Mouse (Mus musculus): Measurements from ENCODE around the gene Lrrc8d. TPM values are rescaled to one million over a fixed set of nuclear protein-coding genes. Genes with fewer than 3 reads are reported as not detected.

The Lrrc8d gene
- total and polyA plus RNA-seq, 3 experiments = 11.4 to 258 (median 21.9) TPM

GRCm38 (mm10) chr5:105701844-105702243 lies 2.1 kb downstream of the Lrrc8d start:
- Histone ChIP-seq H3K4me1 (ENCODE audit: control insufficient read depth in 1 of 2, insufficient read depth in 2 of 2, low read length in 2 of 2) (peaks cover 11 to 25% of the 10 kb centered on the region in 2 experiments), H3K9me3 (replicated peaks; ENCODE audit: insufficient read depth, low read length) (no peaks in the 10 kb centered on the region), H3K4me3 (ENCODE audit: control insufficient read depth in 1 of 2, insufficient read depth in 1 of 2, low read depth in 2 of 2, low read length in 2 of 2) (peak overlapping the region; percentile 75 to 92), H3K27me3 (ENCODE audit: control insufficient read depth in 1 of 2, insufficient read depth in 2 of 2, low read length in 2 of 2) (no peaks in the 10 kb centered on the region), H3K27ac (ENCODE audit: control insufficient read depth, low read depth, low read length) (peak overlapping the region; percentile 74), H3K36me3 (ENCODE audit: control insufficient read depth in 1 of 2, insufficient read depth in 2 of 2, low read length in 2 of 2) (peaks cover 0 to 20% of the 10 kb centered on the region in 2 experiments; a peak in 2 of 4 replicates), H3K9ac (ENCODE audit: control insufficient read depth, low read depth, low read length, poor library complexity, severe bottlenecking) (peak overlapping the region; percentile 94), H3K79me2 (ENCODE audit: control insufficient read depth, insufficient read depth, low read length, poor library complexity) (peaks cover 8% of the 10 kb centered on the region)
- peak; percentile 61 for DNase-seq (ENCODE audit: low read depth, low spot score)
- TF ChIP-seq SMC3 (IDR thresholded peaks at IDR 0.05; ENCODE audit: low read depth, low read length) = no peak
- TF ChIP-seq UBTF (IDR thresholded peaks at IDR 0.05; ENCODE audit: borderline replicate concordance, insufficient read depth, low read depth, low read length) = no peak
- peak; percentile 81 for TF ChIP-seq CHD2 (IDR thresholded peaks at IDR 0.05; ENCODE audit: low read length)
- TF ChIP-seq GABPA (IDR thresholded peaks at IDR 0.05; ENCODE audit: low read depth, low read length) = no peak
- 0 out of 2 replicates have a peak, but pooled peaks have one; percentile 47 for TF ChIP-seq MYC (IDR thresholded peaks at IDR 0.05; ENCODE audit: low read depth, low read length)
- no peak for TF ChIP-seq MXI1 (IDR thresholded peaks at IDR 0.05; ENCODE audit: low read depth, low read length)
- TF ChIP-seq TAL1 (IDR thresholded peaks at IDR 0.05; ENCODE audit: low read length) = no peak
- peak; percentile 39 to 82 for TF ChIP-seq EP300 (IDR thresholded peaks at IDR 0.05; ENCODE audit: low read depth in 1 of 2, low read length in 2 of 2)
- no peak for TF ChIP-seq RAD21 (IDR thresholded peaks at IDR 0.05; ENCODE audit: low read depth, low read length)
- no peak for TF ChIP-seq CTCF (IDR thresholded peaks at IDR 0.05 in 2 of 3, conservative IDR thresholded peaks at IDR 0.05 in 1 of 3; ENCODE audit: control insufficient read depth in 1 of 3, insufficient read depth in 1 of 3, low read depth in 2 of 3, low read length in 3 of 3, poor library complexity in 1 of 3, severe bottlenecking in 1 of 3)
- 0 out of 2 replicates have a peak, but pooled peaks have one; percentile 35 for TF ChIP-seq ELF1 (IDR thresholded peaks at IDR 0.05; ENCODE audit: low read depth, low read length)
- TF ChIP-seq MAX (IDR thresholded peaks at IDR 0.05; ENCODE audit: low read length) = no peak
- peak; percentile 16; the same call in 1 of the 2 replicates for TF ChIP-seq RCOR1 (IDR thresholded peaks at IDR 0.05; ENCODE audit: low read depth, low read length)
- no peak for TF ChIP-seq ZNF384 (IDR thresholded peaks at IDR 0.05; ENCODE audit: low read depth, low read length)
- TF ChIP-seq NELFE (IDR thresholded peaks at IDR 0.05; ENCODE audit: low read depth, low read length) = peak; percentile 41; the same call in 1 of the 2 replicates
- TF ChIP-seq POLR2A (IDR thresholded peaks at IDR 0.05; ENCODE audit: control insufficient read depth in 1 of 2, insufficient read depth in 1 of 2, low read depth in 1 of 2, low read length in 2 of 2, poor library complexity in 1 of 2) = peak in 1 of 2 experiments; percentile 30; a peak in 1 of 4 replicates
- TF ChIP-seq USF2 (IDR thresholded peaks at IDR 0.05; ENCODE audit: borderline replicate concordance in 1 of 2, insufficient read depth in 1 of 2, low read depth in 1 of 2, low read length in 2 of 2) = no peak
- 0 out of 2 replicates have a peak, but pooled peaks have one; percentile 44 for TF ChIP-seq KAT2A (conservative IDR thresholded peaks at IDR 0.05; ENCODE audit: low read depth, low read length)
- TF ChIP-seq ZKSCAN1 (IDR thresholded peaks at IDR 0.05; ENCODE audit: low read depth, low read length) = no peak
- TF ChIP-seq TBP (IDR thresholded peaks at IDR 0.05; ENCODE audit: low read depth, low read length) = peak; percentile 56; the same call in 1 of the 2 replicates
- no peak for TF ChIP-seq MYB (IDR thresholded peaks at IDR 0.05; ENCODE audit: low read depth, low read length)
- TF ChIP-seq POLR2AphosphoS2 (IDR thresholded peaks at IDR 0.05; ENCODE audit: low read length) = no peak; the same call in 1 of the 2 replicates
- no peak for TF ChIP-seq MAZ (IDR thresholded peaks at IDR 0.05; ENCODE audit: low read depth, low read length)
- peak; percentile 56 for TF ChIP-seq TCF12 (IDR thresholded peaks at IDR 0.05; ENCODE audit: low read depth, low read length)
- TF ChIP-seq POLR2AphosphoS5 (IDR thresholded peaks at IDR 0.05; ENCODE audit: borderline replicate concordance, low read depth, low read length) = no peak
- TF ChIP-seq ZC3H11A (IDR thresholded peaks at IDR 0.05; ENCODE audit: low read depth, low read length) = no peak
- peak; percentile 79 for TF ChIP-seq ETS1 (IDR thresholded peaks at IDR 0.05; ENCODE audit: low read depth, low read length)
- no peak for TF ChIP-seq NRF1 (IDR thresholded peaks at IDR 0.05; ENCODE audit: insufficient read depth, low read depth, low read length, poor library complexity, severe bottlenecking)
- TF ChIP-seq GATA1 (IDR thresholded peaks at IDR 0.05; ENCODE audit: low read depth, low read length) = no peak
- TF ChIP-seq JUND (IDR thresholded peaks at IDR 0.05; ENCODE audit: low read depth, low read length) = no peak
- peak; percentile 55; the same call in 1 of the 2 replicates for TF ChIP-seq BHLHE40 (IDR thresholded peaks at IDR 0.05; ENCODE audit: borderline replicate concordance, low read depth, low read length)
- peak; percentile 84 for TF ChIP-seq SIN3A (IDR thresholded peaks at IDR 0.05; ENCODE audit: low read length)
- no peak for TF ChIP-seq MEF2A (IDR thresholded peaks at IDR 0.05; ENCODE audit: extremely low read depth, insufficient replicate concordance, low read depth, low read length, poor library complexity, severe bottlenecking)
- TF ChIP-seq HCFC1 (IDR thresholded peaks at IDR 0.05; ENCODE audit: low read depth, low read length) = peak; percentile 53
- TF ChIP-seq USF1 (IDR thresholded peaks at IDR 0.05; ENCODE audit: low read depth, low read length) = no peak; the same call in 1 of the 2 replicates
- peak; percentile 42; the same call in 1 of the 2 replicates for TF ChIP-seq ZMIZ1 (IDR thresholded peaks at IDR 0.05; ENCODE audit: low read depth, low read length)
- no peak for TF ChIP-seq E2F4 (IDR thresholded peaks at IDR 0.05; ENCODE audit: borderline replicate concordance, low read depth, low read length)

All from MEL (cell line).